Mouse (Mus musculus) layer of hippocampus, postnatal 10 days (tissue): ENCODE data around the gene Rpsa. TPM values are rescaled to one million over a fixed set of nuclear protein-coding genes. Genes with fewer than 3 reads are reported as not detected.
"Not testable (repeated sequence)": the region's sequence is repeated elsewhere in the genome, so short reads cannot be mapped to it uniquely, and the experiment has no call there.

Experiments used
- DNase-seq, 2 experiments: peaks; one replicate each; pipeline ENCODE4 v3.0.0; 2021; ENCODE audit warnings: low spot score in 2 of 2
- long read RNA-seq: library from polyadenylated mRNA; stranded (forward); transcript quantifications from one replicate; pipeline ENCODE4 v2.0.0, GENCODE M21; 2023
- total RNA-seq, 2 experiments: library from RNA; stranded (reverse); gene quantifications; 2 replicates each; pipeline ENCODE4 v1.2.3; 2021

Rpsa gene
- total RNA-seq: 100 to 1,000 TPM; 728 to 842 TPM
- long read RNA-seq, transcript Rpsa-204 (6 exons, 1,599 nt): minor isoform, 20 of 274 reads
- long read RNA-seq, transcript Rpsa-201 (7 exons, 1,938 nt): major isoform, 176 of 274 reads
- long read RNA-seq, partial matches to known transcripts: 72 of 274 reads
- long read RNA-seq, other reads (novel, unspliced or antisense): 6 of 274 reads

DNA sequence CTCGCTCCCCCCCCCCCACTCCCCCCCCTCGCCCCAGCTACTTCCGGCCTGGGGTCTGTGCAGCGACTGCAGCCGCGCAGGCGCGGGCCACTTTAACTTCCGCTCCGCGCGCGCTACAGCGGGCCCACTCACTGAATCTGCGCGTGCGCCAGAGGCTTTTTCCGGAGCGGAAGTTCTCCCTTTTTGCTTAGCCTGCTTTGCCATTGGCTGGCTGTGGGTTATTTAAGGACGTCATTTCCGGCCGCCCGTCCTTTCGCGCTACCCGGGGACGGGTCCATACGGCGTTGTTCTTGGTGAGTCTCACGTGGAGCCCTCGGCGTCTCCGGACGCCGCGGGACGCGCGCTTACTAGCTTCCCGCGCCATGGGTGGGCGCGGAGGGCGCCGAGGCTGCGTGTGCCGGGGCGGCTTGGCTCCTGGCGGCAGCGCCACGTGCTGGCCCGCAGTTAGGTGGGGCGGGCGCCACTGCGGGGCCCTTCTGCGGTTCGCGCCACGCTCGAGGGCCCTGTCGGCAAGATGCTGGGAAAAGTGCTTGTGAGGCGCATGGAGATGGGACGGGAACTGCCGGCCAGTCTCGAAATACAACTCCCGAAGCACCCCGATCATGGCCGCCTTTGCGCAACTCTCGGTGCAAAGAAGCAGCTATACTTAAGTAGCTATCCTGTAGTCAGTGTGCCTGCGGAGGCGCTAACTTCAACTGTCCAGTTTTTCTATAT is at the start of gene Rpsa:
Gene Rpsa (plus strand): TSS at position 152 of the 714 bp plus-strand sequence.
- peak; percentile 96 for DNase-seq

DNA sequence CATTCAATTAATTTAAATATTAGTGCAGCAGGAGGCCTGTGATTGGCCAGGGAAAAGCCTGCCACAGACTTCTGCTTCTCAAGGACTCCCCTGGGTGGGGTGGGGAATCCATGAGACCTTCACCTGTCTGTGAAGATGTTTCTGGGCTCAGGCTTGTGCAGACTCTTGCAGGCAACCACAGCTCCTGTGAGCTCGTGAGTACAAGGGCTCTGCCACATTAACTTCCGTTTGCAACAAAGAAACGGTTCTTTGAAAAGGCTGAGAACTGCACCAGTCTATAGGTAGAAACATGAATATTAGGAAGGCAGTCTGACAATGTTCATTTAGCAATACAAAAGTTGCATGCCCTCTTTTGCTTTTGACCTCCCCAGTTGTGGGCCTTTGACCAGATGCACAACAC is 49.2 kb upstream of the Rpsa start:
- no peak for DNase-seq

DNA sequence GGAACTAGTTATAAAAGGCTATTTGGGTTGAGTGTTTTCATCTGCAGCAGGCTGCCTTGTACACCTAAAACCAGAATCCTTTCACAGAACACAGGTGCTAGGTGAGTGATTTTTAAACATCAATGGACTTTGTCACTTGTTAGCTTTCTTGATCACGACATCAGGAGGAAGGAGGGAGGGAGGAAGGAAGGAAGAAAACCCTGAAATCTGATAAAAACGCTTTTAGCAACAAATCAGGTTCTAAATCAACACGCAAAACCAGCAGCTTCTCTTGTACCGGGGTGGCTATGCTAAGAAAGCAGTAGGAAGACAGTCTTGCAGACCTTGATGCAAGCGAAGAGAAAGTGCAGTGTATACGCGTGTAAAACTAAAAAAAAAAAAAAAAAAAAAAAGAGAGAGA is 47.6 kb upstream of the Rpsa start:
- no peak for DNase-seq

DNA sequence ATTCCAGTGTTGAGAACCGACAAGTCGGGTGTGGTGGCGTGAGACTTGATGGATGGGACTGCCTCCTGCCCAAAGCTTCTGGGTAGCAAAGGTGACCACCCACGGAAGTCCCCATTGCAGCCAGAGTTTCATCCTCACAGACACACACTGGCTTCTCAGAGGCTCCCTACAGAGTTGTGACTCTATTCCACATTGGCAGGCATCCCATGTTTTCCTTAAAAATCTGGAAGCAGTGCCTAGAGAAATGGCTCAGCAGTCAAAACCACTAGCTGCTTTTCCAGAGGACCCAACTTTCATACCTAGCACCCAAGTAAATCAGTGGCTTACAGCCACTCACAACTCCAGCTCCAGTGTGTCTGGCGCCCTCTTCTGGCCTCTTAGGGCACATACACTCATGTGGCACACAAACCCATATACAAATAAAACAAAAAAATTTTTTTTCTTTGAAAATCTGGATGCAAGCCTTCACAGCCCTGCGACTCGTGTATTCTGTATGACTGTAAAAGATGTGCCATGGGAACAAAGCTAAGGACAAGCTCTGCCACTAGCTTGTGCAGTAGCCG is 46.9 kb upstream of the Rpsa start:
- DNase-seq: peak in 1 of 2 experiments; percentile 45

DNA sequence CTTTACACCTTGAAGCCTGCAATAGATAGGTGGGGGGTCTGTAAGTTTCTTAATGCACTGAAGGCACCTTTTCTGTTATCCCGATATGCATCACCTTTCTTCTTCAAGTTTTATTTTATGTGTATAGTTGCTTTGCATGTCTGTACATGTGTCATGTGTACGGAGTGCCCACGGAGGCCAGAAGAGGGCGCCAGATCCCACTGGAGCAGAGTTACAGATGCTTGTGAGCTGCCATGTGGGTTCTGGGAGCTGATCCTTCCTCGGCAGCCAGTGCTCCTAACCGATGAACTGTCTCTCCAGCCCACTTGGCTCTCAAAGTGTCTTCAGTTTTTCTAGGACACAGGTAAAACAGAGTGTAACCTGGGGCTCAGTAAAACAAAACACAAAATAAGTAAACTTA is 46.2 kb upstream of the Rpsa start:
- no peak for DNase-seq

DNA sequence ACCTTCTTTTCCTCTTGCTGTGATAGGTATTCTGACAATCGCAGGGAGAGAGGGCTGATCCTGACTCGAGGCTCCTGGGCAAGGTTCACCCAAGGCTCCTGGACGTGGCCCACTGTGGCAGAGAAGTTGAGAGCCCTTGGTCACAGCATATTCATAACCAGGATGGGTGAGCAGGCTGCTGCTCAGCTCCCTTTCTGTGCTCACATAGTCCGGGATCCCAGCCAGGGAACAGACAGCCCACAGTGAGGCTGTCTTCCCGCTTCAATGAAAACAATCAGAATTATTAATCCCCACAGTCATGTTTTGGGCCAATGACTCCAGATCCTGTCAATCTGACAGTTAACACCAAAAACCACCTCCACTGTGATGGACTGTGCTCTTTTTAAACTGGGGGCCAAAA is 45.5 kb upstream of the Rpsa start:
- peak; percentile 61 to 72 for DNase-seq

DNA sequence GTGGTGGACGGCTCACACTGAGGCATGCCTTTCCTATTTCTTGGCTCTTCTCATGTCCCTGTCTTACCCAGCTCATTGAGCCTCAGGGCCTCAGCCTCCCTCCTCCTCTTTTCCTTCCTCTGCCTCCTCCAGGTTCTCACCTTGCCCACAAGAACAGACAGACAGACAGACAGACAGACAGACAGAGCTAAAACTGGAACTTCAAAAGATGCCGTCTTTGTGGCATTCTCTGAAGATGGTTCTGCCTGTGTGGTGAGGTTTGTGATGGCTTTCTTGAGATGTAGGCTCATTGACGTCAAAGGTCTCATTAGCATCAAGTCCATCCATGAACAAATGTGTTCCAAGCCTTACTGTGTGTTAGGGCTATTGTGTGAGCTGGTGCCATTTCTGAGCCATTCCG is 44.8 kb upstream of the Rpsa start:
- DNase-seq: no peak

DNA sequence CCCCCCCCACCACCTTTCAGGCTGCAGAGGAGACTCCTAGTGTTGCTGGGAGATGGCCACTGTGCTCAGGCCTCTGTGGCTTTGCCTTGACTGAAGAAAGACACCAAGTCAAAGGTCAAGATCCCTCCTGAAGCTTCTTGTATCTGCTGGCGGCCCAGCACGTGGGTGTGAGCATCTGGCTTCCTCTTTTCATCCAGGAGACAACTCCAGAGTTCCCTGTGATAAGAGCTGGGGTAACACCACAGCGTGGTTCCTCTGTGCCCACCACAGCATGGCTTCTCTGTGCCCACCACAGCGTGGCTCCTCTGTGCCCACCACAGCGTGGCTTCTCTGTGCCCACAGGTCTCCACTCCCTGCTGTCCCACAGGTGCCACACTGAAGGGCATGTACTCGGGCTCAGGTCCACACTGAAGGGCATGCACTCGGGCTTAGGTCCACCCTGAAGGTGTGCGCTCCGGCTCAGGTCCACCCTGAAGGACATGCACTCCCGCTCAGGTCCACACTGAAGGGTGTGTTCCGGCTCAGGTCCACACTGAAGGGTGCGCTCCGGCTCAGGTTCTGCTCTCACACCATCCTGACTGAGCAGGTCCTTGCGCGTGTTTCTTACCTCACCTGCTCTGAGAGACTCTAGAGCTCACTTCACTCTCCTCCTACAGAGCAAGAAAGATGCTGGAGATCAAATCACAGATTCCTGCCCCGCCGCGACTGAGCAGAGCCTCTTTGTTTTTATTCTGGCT is 44.2 kb upstream of the Rpsa start:
- no peak for DNase-seq

DNA sequence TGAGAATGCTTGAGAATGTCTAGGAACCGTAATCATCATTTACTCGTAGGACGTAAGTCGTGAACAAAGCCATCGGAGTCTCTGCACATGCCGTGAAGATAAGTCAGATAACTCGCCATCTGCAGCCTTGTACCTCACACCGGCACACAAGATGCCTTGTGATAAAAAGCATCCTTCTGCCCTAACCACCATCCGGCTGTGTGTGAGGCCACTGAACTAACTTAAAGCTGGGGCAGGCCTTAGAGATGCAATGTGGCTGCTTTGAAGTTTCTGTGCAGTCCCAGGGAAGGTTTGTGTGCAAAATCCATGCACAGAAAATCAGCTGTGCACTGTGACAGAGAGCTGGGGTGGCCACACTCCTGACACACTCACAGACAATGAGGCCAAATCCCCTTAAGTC is 43.1 kb upstream of the Rpsa start:
- DNase-seq: no peak

DNA sequence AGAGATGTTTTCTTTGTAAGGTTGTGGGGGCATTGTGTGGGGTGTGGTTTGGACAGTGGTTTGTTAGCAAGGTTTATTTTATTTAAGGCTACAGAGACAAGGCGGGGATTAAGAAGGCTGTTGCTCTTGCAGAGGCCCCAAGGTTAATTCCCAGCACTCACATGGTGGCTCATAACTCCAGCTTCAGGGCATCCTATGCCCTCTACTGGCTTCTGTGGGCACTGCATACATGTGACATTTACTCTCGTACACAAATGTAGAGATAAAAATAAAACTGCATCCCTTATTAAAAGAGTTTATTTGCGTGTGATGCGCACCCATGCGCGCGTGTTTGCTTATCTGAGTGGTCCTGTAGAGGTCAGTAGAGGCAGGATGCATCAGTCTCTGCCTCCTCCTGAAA is 38.4 kb upstream of the Rpsa start:
- DNase-seq: no peak

DNA sequence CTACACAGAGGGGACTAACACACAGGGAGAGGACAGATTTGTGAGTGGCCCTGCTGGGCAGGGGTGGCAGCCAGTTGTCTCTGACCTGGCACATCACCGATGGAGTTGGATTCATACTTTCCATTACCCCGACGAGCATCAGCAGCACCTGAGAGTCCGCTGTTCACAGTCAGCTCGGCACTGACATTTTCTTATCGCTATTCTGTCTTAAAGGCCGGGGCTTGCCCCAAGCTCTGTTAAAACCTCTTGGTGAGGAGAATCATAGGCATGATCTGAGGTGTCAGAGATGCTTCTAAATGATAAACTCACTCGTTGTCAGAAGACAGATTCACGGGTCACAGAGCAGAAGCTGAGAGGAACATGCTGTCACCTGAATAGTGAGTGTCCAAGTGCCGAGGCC is 36.4 kb upstream of the Rpsa start:
- no peak for DNase-seq

DNA sequence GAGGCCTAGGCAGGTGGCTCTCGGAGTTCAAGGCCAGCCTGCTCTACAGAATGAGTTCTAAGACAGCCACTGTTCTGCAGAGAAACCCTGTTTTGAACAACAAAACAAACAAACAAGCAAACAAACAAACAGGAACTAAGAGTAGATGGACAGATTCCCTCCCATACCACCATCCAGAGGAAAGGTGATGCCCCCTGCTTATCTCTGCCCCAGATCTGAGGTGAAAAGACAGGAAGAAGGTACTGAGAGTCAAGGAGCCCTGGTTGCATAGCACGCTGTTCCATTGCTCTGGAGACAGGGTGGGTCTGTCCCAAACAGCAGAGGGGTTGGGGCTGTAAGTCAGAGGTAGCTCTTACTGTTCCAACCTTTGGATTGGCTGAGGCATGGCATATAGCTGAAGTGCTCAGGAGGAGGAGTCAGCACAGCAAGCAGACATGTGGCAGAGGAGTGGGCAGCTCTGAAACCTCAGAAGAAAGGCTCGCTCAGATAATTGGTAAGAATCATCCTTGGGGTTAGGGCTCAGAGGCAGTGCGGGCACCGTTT is 35.7 kb upstream of the Rpsa start, which contains the start of gene Ccr8:
Gene Ccr8 (plus strand): TSS at position 419 of the 543 bp plus-strand sequence.
- DNase-seq: no peak

DNA sequence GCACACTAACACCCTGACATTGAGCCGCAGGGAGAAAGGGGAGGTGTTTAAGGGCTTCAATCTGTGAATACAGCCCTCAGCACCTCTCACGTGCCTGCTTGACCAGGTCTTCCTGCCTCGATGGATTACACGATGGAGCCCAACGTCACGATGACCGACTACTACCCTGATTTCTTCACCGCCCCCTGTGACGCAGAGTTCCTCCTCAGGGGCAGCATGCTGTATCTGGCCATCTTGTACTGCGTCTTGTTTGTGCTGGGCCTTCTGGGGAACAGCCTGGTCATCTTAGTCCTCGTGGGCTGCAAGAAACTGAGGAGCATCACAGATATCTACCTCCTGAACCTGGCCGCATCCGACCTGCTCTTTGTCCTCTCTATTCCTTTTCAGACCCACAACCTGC is 33.8 kb upstream of the Rpsa start:
- DNase-seq: no peak

DNA sequence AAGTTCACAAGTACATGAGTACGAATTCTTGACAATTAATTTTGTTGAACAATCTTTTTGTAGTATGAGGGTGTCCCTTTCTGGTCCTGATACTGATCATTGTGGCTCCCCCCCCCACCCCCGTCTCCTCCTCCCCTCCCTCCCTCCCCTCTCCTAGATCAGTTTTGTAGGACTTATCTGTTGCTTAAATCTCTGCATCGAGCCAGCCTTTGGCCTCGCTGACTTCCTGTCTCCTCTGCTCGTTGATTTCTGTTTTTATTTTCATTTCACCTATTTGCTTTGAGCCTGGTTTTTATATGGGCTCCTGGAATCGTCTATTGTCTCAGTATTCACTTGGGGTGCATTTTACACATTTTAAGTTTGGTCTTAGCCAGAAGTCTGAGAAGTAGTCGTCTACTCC is 31.6 kb upstream of the Rpsa start:
- DNase-seq: no peak

DNA sequence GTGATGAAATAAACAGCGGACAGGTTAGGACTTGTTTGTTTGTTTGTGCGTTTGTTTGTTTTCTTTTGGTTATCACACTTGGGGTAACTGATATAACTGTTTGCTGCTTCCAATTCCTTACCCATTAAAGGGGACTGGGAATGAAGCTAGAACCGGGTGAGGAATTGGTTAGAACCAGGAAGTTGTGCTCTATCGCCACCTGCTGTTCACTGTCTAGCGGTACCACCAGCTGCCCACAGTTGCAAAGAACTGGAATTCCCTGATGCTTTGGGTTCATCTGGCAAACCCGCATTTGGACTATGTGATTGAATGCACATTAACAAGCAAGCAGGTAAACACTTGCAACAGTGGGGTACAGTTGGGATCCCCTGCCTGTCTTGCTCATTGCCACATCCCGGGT is 28.8 kb upstream of the Rpsa start:
- peak; percentile 81 to 84 for DNase-seq

DNA sequence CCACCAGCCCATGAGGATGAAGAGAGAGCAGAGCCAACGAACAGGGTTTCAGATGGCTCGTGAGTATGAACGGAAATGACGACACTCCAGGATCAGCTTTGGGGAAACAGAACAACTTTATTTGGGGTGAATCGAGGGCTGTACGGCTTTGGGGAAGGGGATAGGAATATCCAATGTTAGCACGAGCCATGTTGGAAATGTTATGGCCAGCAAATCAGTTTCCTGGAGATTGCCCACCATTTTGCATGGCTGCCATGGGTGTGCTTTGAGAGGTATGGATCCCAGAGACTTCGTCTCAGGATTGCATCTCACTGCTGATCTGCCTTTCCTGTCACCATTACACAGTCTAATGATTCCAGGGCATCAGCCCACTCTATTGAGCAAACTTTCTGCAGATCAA is 28.2 kb upstream of the Rpsa start:
- no peak for DNase-seq

DNA sequence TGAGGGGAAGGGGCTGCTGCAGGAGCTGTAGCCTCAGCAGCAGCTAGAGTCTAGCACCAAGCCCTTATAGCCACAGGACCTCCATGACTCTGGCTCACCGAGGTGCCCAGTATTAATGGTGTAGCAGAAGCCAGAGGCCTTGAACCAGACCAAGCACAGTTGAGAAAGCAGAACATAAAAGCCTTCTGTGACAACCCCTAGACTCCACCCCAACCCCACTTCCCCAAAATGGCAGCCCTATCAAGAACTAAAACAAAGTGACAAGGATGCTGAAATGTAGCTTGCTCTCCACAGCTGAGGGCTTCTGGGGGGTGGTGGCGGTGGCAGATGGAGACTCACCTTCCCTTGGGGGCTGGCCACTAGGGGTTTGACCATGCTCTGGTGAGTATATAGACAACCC is 26.3 kb upstream of the Rpsa start:
- DNase-seq: no peak

DNA sequence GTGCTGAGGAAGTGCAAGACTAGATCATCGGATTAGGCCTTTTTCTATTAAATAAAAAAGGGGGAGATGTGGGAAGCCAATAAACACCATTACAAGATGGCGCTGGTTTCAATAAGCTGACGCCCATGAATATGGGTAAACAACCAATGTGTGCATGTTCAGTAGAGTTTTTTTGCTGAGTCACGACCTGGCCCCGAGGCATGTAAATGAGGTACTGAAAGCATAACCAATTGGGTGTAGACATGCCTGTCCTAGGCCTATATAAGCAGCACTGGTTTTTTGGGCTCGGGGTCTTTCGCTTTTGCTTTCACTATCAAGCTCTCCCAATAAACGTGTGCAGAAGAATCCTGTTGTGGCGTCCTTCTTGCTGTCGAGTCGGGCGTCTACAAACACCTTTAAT is 18.5 kb upstream of the Rpsa start:
- DNase-seq: not testable (repeated sequence)

DNA sequence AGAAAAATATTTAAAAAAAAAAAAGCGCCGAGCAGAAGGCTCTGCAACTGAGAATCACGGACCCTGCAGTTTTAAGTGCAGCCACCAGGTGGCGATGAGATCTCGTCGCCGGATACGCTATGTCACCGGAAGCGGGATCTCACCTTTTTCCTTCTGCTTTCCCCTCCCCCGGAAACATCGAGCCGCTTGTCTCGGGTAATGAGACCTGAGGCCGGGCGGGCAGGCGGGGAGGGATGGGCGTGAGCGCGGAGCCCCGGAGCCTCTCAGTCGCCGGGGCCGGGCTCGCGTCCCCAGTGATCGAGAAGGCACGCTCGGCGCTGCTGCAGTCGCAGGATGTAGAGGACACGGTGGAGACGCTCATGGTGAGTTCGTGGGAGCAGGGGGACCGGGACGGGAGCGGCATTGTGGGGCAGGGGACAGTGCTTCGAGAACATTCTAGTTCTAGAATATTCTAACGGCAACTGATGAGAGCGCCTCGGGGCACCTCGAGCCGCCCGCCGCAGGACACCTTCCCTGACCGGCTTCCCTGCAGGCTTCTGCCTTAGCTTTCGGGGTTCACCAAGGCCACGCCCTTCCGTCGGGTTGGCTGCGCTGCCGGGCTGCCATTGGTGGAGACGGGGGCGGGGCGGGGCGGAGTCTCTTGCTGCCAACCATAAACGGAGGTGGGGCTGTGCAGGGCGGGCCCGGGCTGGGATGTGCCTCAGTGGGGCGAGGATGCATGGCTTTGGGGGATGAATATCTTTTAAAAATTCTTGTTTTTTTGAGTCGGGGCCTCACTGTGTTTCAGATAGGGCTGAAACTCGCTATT is 17.1 kb upstream of the Rpsa start, which contains the start of gene Slc25a38:
Gene Slc25a38 (plus strand): TSS at position 164 of the 808 bp plus-strand sequence.
- DNase-seq: peak; percentile 94 to 97

DNA sequence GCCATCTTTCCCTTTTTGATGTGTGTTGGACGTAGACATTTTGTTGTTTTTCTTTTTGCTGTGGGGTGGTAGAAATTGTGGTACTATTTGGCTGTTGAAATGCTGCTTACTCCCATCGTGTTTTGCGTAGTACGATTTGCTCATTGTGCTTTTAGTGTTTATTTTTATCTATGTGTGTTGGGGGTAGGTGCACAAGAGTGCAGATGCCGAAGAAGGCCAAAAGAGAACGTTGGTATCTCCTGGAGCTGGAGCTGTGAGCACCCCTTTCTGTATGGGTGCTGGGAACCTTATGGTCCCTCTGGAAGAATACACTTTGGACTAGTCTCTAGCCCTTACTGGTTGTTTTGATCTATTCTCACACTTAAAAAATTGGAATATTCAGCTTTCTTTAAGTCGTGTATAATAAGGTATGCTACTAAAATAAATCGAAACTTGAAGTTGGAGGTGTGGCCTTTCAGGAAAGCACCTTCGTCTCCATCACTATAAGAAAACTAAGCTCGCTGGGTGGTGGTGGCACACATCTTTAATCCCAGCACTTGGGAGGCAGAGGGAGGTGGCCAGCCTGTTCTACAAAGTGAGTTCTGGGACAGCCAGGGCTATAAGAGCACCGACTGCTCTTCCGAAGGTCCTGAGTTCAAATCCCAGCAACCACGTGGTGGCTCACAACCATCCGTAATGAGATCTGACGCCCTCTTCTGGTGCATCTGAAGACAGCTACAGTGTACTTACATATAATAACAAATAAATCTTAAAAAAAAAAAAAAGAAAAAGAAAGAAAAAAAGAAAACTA is 16.1 kb upstream of the Rpsa start:
- DNase-seq: no peak
